Mouse (Mus musculus): ENCODE results near the gene Atr. TPM values are rescaled to one million over a fixed set of nuclear protein-coding genes. Genes with fewer than 3 reads are reported as not detected.

Atr gene
- polyA plus RNA-seq, 1 experiment = 2.3 TPM

DNA sequence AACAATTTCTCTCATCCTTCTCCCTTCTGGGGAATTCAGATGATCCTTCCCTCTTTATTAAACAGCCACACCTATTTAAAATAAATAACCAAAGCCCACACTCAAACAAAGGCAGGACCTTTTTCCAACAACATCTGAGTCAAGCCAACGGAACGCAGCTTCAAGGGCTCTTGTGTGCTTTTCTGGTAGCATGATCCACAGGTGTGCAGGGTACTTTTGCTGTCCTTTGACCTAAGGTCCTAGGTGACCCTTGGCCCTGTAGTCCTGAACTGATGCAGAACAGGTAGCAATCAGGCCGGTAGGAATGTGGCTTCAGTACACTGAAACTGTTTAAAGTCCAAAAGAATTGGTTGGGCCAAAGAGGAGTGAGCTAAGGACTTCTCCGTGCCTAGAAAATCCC, 11.7 kb upstream of the Atr start:
- WGBS = 79% methylated on average over 4 of the region's 4 CpGs
- Histone ChIP-seq H3K4me1 (ENCODE audit: control insufficient read depth, insufficient read depth, insufficient read length) (peaks cover 8% of the 10 kb centered on the region), H3K36me3 (ENCODE audit: control insufficient read depth, insufficient read depth, low read length) (no peaks in the 10 kb centered on the region), H3K27me3 (ENCODE audit: control insufficient read depth, insufficient read depth, low read length) (peaks cover 5% of the 10 kb centered on the region), H3K4me3 (ENCODE audit: extremely low read depth, insufficient read depth, insufficient read length) (no peak overlapping the region), H3K27ac (ENCODE audit: insufficient read depth, low read length) (no peak overlapping the region)
- DNase-seq (ENCODE audit: low read depth in 1 of 2, low spot score in 2 of 2) = no peak
- TF ChIP-seq POLR2A (IDR thresholded peaks at IDR 0.05; ENCODE audit: low read depth, low read length) (no peak), CTCF (IDR thresholded peaks at IDR 0.05; ENCODE audit: extremely low read depth, insufficient read depth, insufficient read length, insufficient replicate concordance) (no peak)

DNA sequence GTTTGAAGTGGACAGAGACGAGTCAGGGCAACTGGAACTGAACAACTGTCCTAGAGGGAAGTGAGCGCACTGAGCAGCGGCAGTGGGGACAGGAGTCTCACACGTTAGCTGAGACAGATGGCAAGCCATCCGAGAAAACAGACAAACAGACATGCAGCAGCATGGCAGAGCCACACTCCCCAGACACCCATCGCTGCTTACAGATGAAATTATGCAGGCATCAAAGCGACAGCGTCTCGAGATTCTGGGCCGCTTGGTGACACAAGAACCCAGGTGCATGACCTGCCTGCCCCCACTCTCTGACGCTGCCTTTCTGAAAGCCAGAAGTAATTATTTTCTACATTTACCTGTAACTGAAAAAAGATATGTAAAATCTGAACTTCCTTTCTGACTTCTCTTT, 5.7 kb upstream of the Atr start:
- Histone ChIP-seq H3K4me1 (ENCODE audit: control insufficient read depth, insufficient read depth, insufficient read length) (no peaks in the 10 kb centered on the region), H3K4me3 (ENCODE audit: extremely low read depth, insufficient read depth, insufficient read length) (no peak overlapping the region), H3K27me3 (ENCODE audit: control insufficient read depth, insufficient read depth, low read length) (no peaks in the 10 kb centered on the region; the same call in 1 of the 2 replicates), H3K36me3 (ENCODE audit: control insufficient read depth, insufficient read depth, low read length) (no peaks in the 10 kb centered on the region), H3K27ac (ENCODE audit: insufficient read depth, low read length) (no peak overlapping the region)
- no peak for TF ChIP-seq CTCF (IDR thresholded peaks at IDR 0.05; ENCODE audit: extremely low read depth, insufficient read depth, insufficient read length, insufficient replicate concordance)
- TF ChIP-seq POLR2A (IDR thresholded peaks at IDR 0.05; ENCODE audit: low read depth, low read length) = no peak
- no peak for DNase-seq (ENCODE audit: low read depth in 1 of 2, low spot score in 2 of 2)
- WGBS = 76% methylated on average over 11 of the region's 11 CpGs

DNA sequence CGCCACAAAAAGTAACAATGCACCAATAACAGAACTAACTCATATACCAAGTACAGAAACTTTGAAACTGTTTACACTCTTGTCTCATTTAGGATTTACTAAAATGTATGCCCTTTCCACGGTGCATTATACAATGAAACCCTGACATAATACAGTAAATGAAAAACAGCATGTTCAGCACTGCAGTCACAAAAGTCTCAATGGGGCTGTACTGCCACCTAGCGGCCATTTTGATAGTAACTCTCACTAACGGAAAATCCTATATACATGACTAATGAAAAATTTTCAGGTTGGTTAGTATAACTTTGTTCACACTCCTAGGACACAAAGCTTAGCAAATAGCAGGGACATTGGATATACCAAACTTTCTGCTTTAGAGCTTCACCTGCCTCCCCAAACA, 4.5 kb upstream of the Atr start:
- TF ChIP-seq POLR2A (IDR thresholded peaks at IDR 0.05; ENCODE audit: low read depth, low read length) (no peak; the same call in 1 of the 2 replicates), CTCF (IDR thresholded peaks at IDR 0.05; ENCODE audit: extremely low read depth, insufficient read depth, insufficient read length, insufficient replicate concordance) (peak; percentile 45; the same call in 1 of the 2 replicates)
- DNase-seq (ENCODE audit: low read depth in 1 of 2, low spot score in 2 of 2) = peak; percentile 54 to 68
- Histone ChIP-seq H3K4me3 (ENCODE audit: extremely low read depth, insufficient read depth, insufficient read length) (no peak overlapping the region), H3K36me3 (ENCODE audit: control insufficient read depth, insufficient read depth, low read length) (no peaks in the 10 kb centered on the region), H3K27ac (ENCODE audit: insufficient read depth, low read length) (no peak overlapping the region), H3K4me1 (ENCODE audit: control insufficient read depth, insufficient read depth, insufficient read length) (no peaks in the 10 kb centered on the region; the same call in 1 of the 2 replicates), H3K27me3 (ENCODE audit: control insufficient read depth, insufficient read depth, low read length) (no peaks in the 10 kb centered on the region; the same call in 1 of the 2 replicates)
- 24% methylated on average over 4 of the region's 4 CpGs for WGBS

DNA sequence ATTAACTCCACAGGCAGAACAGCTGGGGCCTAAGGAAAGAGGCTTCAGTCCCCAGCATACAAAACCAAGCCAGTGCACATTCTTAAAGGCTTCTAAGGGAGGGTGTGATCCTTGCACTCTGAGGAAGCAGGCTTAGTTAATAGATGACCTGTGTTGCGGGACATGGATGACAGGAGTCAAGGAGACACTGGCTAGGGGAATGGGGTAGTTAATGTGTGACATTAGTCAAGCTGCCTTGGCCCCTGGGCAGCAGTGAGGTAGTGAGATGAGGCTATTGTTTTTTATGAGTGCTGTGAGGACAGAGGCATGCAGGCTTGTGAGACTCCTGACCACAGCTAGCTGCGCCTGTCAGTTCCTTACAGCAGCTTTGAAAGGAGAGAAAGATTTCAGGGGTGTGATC, 2.5 kb upstream of the Atr start:
- DNase-seq (ENCODE audit: low read depth in 1 of 2, low spot score in 2 of 2) = no peak
- Histone ChIP-seq H3K27ac (ENCODE audit: insufficient read depth, low read length) (no peak overlapping the region), H3K27me3 (ENCODE audit: control insufficient read depth, insufficient read depth, low read length) (no peaks in the 10 kb centered on the region), H3K36me3 (ENCODE audit: control insufficient read depth, insufficient read depth, low read length) (no peaks in the 10 kb centered on the region), H3K4me3 (ENCODE audit: extremely low read depth, insufficient read depth, insufficient read length) (no peak overlapping the region), H3K4me1 (ENCODE audit: control insufficient read depth, insufficient read depth, insufficient read length) (no peaks in the 10 kb centered on the region; the same call in none of the 2 replicates)
- WGBS = 92% methylated on average over 2 of the region's 2 CpGs
- TF ChIP-seq POLR2A (IDR thresholded peaks at IDR 0.05; ENCODE audit: low read depth, low read length) (no peak), CTCF (IDR thresholded peaks at IDR 0.05; ENCODE audit: extremely low read depth, insufficient read depth, insufficient read length, insufficient replicate concordance) (no peak)

DNA sequence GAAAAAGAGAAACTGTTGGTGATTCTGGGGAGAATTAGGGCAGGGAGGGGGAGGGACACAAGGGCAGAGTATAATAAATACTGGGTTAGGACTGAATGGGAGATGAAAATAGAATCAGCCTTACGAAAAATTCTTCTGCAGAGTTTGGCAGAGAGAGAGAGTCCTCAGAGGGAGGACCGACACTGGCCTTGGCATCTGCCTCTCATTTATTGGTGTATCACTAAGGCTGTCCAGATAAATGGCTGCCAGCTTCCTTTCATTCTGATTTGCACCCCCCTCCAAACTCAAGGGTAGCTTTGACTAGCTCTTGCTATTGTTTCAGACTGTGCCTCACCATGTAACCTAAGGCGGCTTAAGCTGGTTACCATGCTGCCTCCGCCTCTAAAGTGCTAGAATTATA, 1.4 kb upstream of the Atr start:
- no peaks in the 10 kb centered on the region; the same call in none of the 2 replicates for H3K4me1 ChIP-seq (ENCODE audit: control insufficient read depth, insufficient read depth, insufficient read length)
- DNase-seq (ENCODE audit: low read depth in 1 of 2, low spot score in 2 of 2) = no peak
- no peaks in the 10 kb centered on the region for H3K36me3 ChIP-seq (ENCODE audit: control insufficient read depth, insufficient read depth, low read length)

DNA sequence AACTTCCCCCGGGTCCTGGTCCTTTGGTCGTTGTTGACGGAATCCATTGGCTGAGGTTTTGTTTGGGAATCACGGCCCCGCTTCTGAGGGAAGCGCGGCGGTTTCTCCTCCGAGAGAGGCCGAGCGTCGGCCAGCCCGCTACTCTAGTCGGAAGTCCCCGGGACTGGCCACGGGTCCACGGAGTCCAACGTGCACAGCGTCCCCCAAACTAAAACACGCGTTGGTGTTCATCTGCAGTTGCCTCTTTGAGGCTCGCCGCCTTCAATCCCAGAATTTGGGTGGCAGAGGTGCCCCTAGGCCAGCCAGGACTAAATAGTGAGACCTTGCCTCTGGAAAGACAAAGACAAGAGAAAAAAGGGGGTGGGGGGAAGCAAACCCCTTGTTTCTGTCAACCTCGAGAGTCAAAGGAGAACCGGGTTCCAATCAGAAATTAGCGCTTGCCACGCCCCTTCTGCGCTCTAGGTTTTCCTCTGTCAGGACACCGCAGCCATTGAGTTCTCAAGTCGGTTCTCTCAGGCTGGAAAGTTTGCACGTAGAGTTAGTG, 702 bp downstream of the Atr start:
- no peak for DNase-seq (ENCODE audit: low read depth in 1 of 2, low spot score in 2 of 2)
- peak overlapping the region; percentile 74 for H3K27ac ChIP-seq (ENCODE audit: insufficient read depth, low read length)
- peak overlapping the region; percentile 90 for H3K4me3 ChIP-seq (ENCODE audit: extremely low read depth, insufficient read depth, insufficient read length)
- H3K4me1 ChIP-seq (ENCODE audit: control insufficient read depth, insufficient read depth, insufficient read length) = no peaks in the 10 kb centered on the region; the same call in none of the 2 replicates
- WGBS = under 1% methylated on average over 31 of the region's 31 CpGs
- TF ChIP-seq POLR2A (IDR thresholded peaks at IDR 0.05; ENCODE audit: low read depth, low read length) (no peak), CTCF (IDR thresholded peaks at IDR 0.05; ENCODE audit: extremely low read depth, insufficient read depth, insufficient read length, insufficient replicate concordance) (no peak)
- H3K36me3 ChIP-seq (ENCODE audit: control insufficient read depth, insufficient read depth, low read length) = peaks cover 1% of the 10 kb centered on the region; the same call in 1 of the 2 replicates
- H3K27me3 ChIP-seq (ENCODE audit: control insufficient read depth, insufficient read depth, low read length) = no peaks in the 10 kb centered on the region

More for the DNA sequence above, 1.4 kb upstream of the Atr start:
- H3K4me3 ChIP-seq (ENCODE audit: extremely low read depth, insufficient read depth, insufficient read length) = no peak overlapping the region
- H3K27me3 ChIP-seq (ENCODE audit: control insufficient read depth, insufficient read depth, low read length) = no peaks in the 10 kb centered on the region
- no peak for TF ChIP-seq CTCF (IDR thresholded peaks at IDR 0.05; ENCODE audit: extremely low read depth, insufficient read depth, insufficient read length, insufficient replicate concordance)
- no peak for TF ChIP-seq POLR2A (IDR thresholded peaks at IDR 0.05; ENCODE audit: low read depth, low read length)
- H3K27ac ChIP-seq (ENCODE audit: insufficient read depth, low read length) = no peak overlapping the region
- WGBS = 90% methylated on average over 4 of the region's 4 CpGs

DNA sequence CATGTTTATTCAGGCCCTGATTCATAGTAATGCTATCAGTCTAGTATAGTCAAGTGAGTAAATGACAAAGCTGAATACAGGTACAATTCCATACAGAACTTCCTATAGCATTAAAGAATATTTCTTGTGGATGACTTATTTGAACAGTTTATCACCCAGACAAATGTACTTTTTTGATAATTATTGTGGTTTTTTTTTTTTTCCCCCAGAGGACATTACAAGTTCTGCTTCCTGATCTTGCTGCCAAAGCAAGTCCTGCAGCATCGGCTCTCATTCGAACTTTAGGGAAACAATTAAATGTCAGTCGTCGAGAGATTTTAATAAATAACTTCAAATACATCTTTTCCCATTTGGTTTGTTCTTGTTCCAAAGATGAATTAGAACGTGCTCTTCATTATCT, 20.8 kb downstream of the Atr start:
- Histone ChIP-seq H3K4me3 (ENCODE audit: extremely low read depth, insufficient read depth, insufficient read length) (no peak overlapping the region), H3K36me3 (ENCODE audit: control insufficient read depth, insufficient read depth, low read length) (peaks cover 3% of the 10 kb centered on the region; the same call in 1 of the 2 replicates), H3K4me1 (ENCODE audit: control insufficient read depth, insufficient read depth, insufficient read length) (no peaks in the 10 kb centered on the region), H3K27ac (ENCODE audit: insufficient read depth, low read length) (no peak overlapping the region), H3K27me3 (ENCODE audit: control insufficient read depth, insufficient read depth, low read length) (no peaks in the 10 kb centered on the region)
- no peak for DNase-seq (ENCODE audit: low read depth in 1 of 2, low spot score in 2 of 2)
- 80% methylated on average over 5 of the region's 5 CpGs for WGBS
- TF ChIP-seq CTCF (IDR thresholded peaks at IDR 0.05; ENCODE audit: extremely low read depth, insufficient read depth, insufficient read length, insufficient replicate concordance) (no peak), POLR2A (IDR thresholded peaks at IDR 0.05; ENCODE audit: low read depth, low read length) (no peak)

All from spleen, adult 2 months (tissue).